Mouse (Mus musculus): ENCODE data around the gene Myo18b. TPM values are rescaled to one million over a fixed set of nuclear protein-coding genes. Genes with fewer than 3 reads are reported as not detected.

The Myo18b gene
- polyA plus RNA-seq, 1 experiment from 2014 or later, result 0.36 TPM

DNA sequence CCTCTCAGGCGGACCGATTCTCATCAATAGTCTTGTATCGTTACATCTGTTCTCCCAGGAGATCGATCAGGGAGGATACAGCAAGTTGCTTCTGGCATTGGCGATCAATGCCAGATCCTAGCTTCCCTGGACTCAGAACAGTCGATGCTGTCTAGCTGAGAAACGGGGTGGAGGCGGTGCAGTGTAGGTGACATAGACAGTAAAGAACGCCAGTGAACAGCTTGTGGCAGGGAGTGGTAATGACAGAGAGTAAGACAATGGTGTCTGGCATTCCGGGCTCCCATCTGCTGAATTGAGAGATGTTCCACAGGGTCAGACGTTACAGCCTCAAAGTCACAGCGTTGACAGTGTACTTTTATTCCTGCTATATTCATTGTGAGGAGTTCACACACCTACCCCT, 155.5 kb downstream of the Myo18b start:
- Histone ChIP-seq H3K27ac (ENCODE audit: low read depth, low read length) (no peak overlapping the region), H3K4me3 (ENCODE audit: low read depth, low read length) (no peak overlapping the region), H3K4me1 (replicated peaks; ENCODE audit: control insufficient read depth, insufficient read depth, low read length) (no peaks in the 10 kb centered on the region), H3K9ac (ENCODE audit: low read length) (no peak overlapping the region), H3K27me3 (ENCODE audit: control insufficient read depth, insufficient read depth, low read length) (no peaks in the 10 kb centered on the region), H3K9me3 (ENCODE audit: control insufficient read depth, low read length) (no peaks in the 10 kb centered on the region), H3K4me2 (ENCODE audit: low read depth, low read length, severe bottlenecking) (no peak overlapping the region), H3K36me3 (ENCODE audit: control insufficient read depth, insufficient read depth, low read length) (no peaks in the 10 kb centered on the region)
- DNase-seq (ENCODE audit: low spot score) (no peak), ATAC-seq (replicated peaks; ENCODE audit: low FRiP score) (no peak)
- WGBS, result 73% methylated on average over 12 of the region's 12 CpGs

DNA sequence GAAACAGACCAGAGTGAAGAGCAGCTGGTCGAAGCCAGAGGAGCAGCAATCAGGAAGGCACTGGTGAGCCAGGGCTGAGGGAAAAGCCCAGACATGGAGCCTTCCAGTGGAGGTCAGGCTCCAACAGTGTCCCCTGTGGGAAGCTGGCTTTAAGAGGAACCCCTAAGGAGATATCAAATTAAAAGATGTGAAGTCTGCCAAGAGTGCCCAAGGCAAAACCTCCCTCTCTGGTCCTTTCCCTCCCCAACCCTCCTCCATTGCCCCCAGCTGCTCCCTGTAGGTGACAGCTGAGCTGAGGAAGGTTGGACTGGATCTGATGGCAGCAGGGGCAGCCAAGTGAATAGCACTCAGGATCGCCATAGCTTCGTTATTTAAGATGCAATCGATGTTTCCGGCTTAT, 161.1 kb downstream of the Myo18b start:
- Histone ChIP-seq H3K4me2 (ENCODE audit: low read depth, low read length, severe bottlenecking) (no peak overlapping the region), H3K9me3 (ENCODE audit: control insufficient read depth, low read length) (no peaks in the 10 kb centered on the region), H3K4me3 (ENCODE audit: low read depth, low read length) (no peak overlapping the region), H3K36me3 (ENCODE audit: control insufficient read depth, insufficient read depth, low read length) (no peaks in the 10 kb centered on the region), H3K27ac (ENCODE audit: low read depth, low read length) (no peak overlapping the region), H3K4me1 (replicated peaks; ENCODE audit: control insufficient read depth, insufficient read depth, low read length) (no peaks in the 10 kb centered on the region), H3K27me3 (ENCODE audit: control insufficient read depth, insufficient read depth, low read length) (no peaks in the 10 kb centered on the region), H3K9ac (ENCODE audit: low read length) (no peak overlapping the region)
- 89% methylated on average over 5 of the region's 5 CpGs for WGBS
- no peak for DNase-seq (ENCODE audit: low spot score)
- no peak for ATAC-seq (replicated peaks; ENCODE audit: low FRiP score)

DNA sequence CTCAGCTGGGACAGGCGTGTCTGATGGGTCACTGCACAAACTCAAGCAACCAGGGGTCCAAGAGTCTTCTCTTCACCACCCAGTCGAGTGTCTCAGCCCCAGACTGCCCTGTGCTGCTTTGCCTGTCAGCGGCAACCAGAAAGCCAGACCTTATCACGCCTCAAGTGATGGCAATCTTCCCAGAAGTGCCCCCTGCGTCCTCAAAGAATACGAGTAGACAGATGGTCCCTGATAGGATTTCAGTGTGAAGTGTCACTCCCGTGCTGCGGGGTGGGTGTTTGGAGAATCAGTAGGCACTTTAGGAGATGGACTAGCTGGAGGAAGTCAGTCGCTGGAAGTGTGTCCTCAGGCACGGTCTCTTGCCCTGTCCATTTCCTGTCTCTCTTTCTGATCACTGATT, 165.6 kb downstream of the Myo18b start:
- H3K4me2 ChIP-seq (ENCODE audit: low read depth, low read length, severe bottlenecking), result no peak overlapping the region
- H3K9me3 ChIP-seq (ENCODE audit: control insufficient read depth, low read length), result no peaks in the 10 kb centered on the region
- WGBS, result 81% methylated on average over 10 of the region's 10 CpGs
- H3K9ac ChIP-seq (ENCODE audit: low read length), result no peak overlapping the region
- DNase-seq (ENCODE audit: low spot score) (no peak), ATAC-seq (replicated peaks; ENCODE audit: low FRiP score) (no peak)
- H3K4me3 ChIP-seq (ENCODE audit: low read depth, low read length), result no peak overlapping the region
- H3K27ac ChIP-seq (ENCODE audit: low read depth, low read length), result no peak overlapping the region
- H3K36me3 ChIP-seq (ENCODE audit: control insufficient read depth, insufficient read depth, low read length), result no peaks in the 10 kb centered on the region
- no peaks in the 10 kb centered on the region for H3K27me3 ChIP-seq (ENCODE audit: control insufficient read depth, insufficient read depth, low read length)
- no peaks in the 10 kb centered on the region; the same call in 1 of the 2 replicates for H3K4me1 ChIP-seq (replicated peaks; ENCODE audit: control insufficient read depth, insufficient read depth, low read length)

DNA sequence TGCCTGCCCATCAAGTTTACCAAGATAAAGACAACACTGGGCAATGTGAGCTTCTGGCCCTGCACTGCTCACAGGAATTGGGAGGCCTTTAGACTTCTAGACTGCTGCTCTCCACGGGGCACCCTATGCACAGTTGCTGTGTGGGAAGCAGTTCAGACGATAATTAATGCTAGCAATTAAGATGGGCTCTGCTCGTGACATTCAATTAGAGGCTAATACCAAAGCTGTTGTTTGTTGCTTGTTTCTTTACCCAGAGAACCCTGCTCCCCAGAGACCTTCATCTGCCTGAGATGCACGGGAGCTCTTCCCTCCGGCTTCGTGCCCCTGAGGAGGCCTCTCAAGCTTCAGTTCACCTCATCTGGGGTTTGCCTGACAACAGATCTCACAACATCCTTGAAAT, 167.7 kb downstream of the Myo18b start:
- Histone ChIP-seq H3K27me3 (ENCODE audit: control insufficient read depth, insufficient read depth, low read length) (no peaks in the 10 kb centered on the region), H3K9ac (ENCODE audit: low read length) (no peak overlapping the region), H3K4me3 (ENCODE audit: low read depth, low read length) (no peak overlapping the region), H3K4me2 (ENCODE audit: low read depth, low read length, severe bottlenecking) (no peak overlapping the region), H3K27ac (ENCODE audit: low read depth, low read length) (no peak overlapping the region), H3K36me3 (ENCODE audit: control insufficient read depth, insufficient read depth, low read length) (no peaks in the 10 kb centered on the region), H3K4me1 (replicated peaks; ENCODE audit: control insufficient read depth, insufficient read depth, low read length) (no peaks in the 10 kb centered on the region; the same call in 1 of the 2 replicates), H3K9me3 (ENCODE audit: control insufficient read depth, low read length) (no peaks in the 10 kb centered on the region)
- ATAC-seq (replicated peaks; ENCODE audit: low FRiP score), result no peak
- DNase-seq (ENCODE audit: low spot score), result no peak
- WGBS, result 60% methylated on average over 6 of the region's 6 CpGs

DNA sequence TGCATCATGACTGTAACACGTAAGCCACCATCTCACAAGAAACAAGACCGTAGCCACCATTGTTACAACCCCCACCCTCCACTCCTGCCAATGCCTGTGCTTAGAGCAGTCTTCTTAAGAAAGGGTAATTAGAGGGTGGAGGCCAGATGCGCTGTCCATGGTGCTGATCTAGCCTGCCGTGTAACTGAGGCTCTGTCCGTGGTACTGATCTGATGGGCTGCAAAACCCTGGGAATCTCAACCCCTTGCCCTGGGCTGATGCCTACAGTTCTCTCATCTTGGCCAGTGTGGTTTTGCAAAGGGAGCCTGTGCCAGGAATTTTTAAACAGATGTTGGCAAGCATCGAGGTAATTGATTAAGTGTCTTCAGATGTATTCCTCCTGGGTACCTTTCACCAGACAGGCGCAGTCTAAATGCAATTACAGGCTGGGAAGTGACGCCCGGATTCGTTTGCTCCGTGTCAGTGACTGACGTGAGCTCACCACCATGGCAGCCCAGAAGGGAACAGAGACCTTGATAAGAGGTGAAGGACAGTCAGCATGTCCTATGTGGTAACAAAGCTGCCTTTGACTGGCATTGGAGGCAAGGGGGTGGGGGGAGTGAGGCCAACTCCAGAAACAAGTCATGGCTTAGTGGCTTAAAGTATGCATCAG, 177.4 kb downstream of the Myo18b start:
- no peak overlapping the region for H3K27ac ChIP-seq (ENCODE audit: low read depth, low read length)
- H3K4me2 ChIP-seq (ENCODE audit: low read depth, low read length, severe bottlenecking), result no peak overlapping the region
- no peak overlapping the region for H3K4me3 ChIP-seq (ENCODE audit: low read depth, low read length)
- no peaks in the 10 kb centered on the region for H3K36me3 ChIP-seq (ENCODE audit: control insufficient read depth, insufficient read depth, low read length)
- H3K4me1 ChIP-seq (replicated peaks; ENCODE audit: control insufficient read depth, insufficient read depth, low read length), result no peaks in the 10 kb centered on the region
- H3K27me3 ChIP-seq (ENCODE audit: control insufficient read depth, insufficient read depth, low read length), result no peaks in the 10 kb centered on the region
- ATAC-seq (replicated peaks; ENCODE audit: low FRiP score) (0 out of 2 replicates have a peak, but pooled peaks have one; percentile 27), DNase-seq (ENCODE audit: low spot score) (peak; percentile 94)
- no peak overlapping the region for H3K9ac ChIP-seq (ENCODE audit: low read length)
- no peaks in the 10 kb centered on the region for H3K9me3 ChIP-seq (ENCODE audit: control insufficient read depth, low read length)
- 40% methylated on average over 12 of the region's 12 CpGs for WGBS

DNA sequence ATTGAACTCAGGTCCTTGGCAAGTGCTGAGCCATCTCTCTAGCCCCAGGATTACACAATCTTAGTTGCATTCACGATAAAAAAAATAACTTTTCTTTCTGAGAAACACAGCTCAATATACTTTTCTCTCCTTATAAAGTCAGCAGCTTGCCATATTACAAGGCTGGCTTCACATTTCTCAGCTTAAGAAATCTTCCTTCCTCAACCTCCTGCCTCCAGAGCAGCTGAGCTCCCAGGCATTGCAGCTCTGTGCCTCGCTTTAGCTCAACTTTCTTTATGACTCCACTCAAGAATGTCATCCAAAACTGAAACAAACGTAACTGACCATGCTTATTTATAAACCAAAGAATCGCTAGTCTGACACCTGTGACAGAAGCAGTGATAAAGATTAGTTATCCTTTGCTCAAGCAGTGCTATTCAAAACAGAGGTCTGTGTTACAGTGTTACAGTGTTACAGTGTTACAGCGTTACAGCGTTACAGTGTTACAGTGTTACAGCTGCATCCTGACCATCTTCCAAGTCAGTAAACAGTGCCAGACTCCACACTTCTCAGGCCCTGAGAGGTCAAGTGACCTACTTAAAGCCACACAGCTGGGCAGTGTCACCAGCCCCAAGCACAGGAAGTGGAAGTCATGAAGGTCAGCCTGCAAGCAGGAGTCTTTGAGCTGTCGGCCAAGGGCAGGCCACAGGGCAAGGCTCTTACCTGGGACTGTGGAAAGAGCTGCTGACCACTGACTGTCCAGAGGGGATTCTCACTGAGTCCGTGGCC, 181.3 kb downstream of the Myo18b start:
- Histone ChIP-seq H3K9ac (ENCODE audit: low read length) (no peak overlapping the region), H3K4me1 (replicated peaks; ENCODE audit: control insufficient read depth, insufficient read depth, low read length) (no peaks in the 10 kb centered on the region), H3K27me3 (ENCODE audit: control insufficient read depth, insufficient read depth, low read length) (no peaks in the 10 kb centered on the region), H3K9me3 (ENCODE audit: control insufficient read depth, low read length) (no peaks in the 10 kb centered on the region), H3K4me3 (ENCODE audit: low read depth, low read length) (no peak overlapping the region), H3K36me3 (ENCODE audit: control insufficient read depth, insufficient read depth, low read length) (no peaks in the 10 kb centered on the region), H3K27ac (ENCODE audit: low read depth, low read length) (no peak overlapping the region), H3K4me2 (ENCODE audit: low read depth, low read length, severe bottlenecking) (no peak overlapping the region)
- DNase-seq (ENCODE audit: low spot score) (no peak), ATAC-seq (replicated peaks; ENCODE audit: low FRiP score) (no peak)
- 79% methylated on average over 8 of the region's 8 CpGs for WGBS

DNA sequence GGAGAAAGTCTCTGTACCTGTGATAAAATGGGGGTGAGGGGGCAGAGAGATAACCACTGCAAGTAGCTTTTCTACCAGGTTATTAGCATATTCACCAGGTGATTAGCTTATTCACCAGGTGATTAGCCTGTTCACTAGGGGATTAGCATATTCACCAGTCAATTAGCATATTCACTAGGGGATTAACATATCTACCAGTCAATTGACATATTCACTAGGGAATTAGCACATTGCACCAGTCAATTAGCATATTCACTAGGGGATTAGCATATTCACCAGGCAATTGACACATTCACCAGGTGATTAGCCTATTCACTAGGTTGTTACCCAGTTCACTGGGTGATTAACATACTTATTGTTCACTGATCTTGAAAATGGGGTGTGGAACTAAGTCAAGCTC, 186.3 kb downstream of the Myo18b start:
- H3K4me2 ChIP-seq (ENCODE audit: low read depth, low read length, severe bottlenecking), result no peak overlapping the region
- H3K27me3 ChIP-seq (ENCODE audit: control insufficient read depth, insufficient read depth, low read length), result no peaks in the 10 kb centered on the region
- no peak overlapping the region for H3K4me3 ChIP-seq (ENCODE audit: low read depth, low read length)
- no peaks in the 10 kb centered on the region for H3K36me3 ChIP-seq (ENCODE audit: control insufficient read depth, insufficient read depth, low read length)
- ATAC-seq (replicated peaks; ENCODE audit: low FRiP score) (no peak), DNase-seq (ENCODE audit: low spot score) (no peak)
- H3K9ac ChIP-seq (ENCODE audit: low read length), result no peak overlapping the region
- no peaks in the 10 kb centered on the region for H3K9me3 ChIP-seq (ENCODE audit: control insufficient read depth, low read length)
- H3K27ac ChIP-seq (ENCODE audit: low read depth, low read length), result no peak overlapping the region
- H3K4me1 ChIP-seq (replicated peaks; ENCODE audit: control insufficient read depth, insufficient read depth, low read length), result no peaks in the 10 kb centered on the region

DNA sequence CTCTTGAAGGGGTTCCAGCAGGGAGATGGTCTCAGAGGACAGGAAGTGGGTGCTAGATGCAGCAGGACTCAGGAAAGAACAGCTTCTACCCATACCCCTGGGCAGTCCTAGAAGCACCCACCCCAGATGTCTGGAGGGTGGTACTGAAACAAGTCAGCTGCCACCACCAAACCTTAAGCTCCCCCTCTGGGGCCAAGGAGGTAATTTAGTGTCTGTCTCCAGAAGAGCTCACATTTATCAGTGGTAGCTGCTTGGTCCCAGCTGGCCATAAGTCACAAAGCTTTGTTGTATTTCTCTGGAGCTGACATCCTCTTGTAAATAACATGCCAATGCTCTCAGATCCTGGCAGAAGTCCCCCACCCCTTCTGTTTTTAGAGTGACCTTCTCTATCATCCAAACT, 187.7 kb downstream of the Myo18b start:
- H3K9ac ChIP-seq (ENCODE audit: low read length), result no peak overlapping the region
- H3K36me3 ChIP-seq (ENCODE audit: control insufficient read depth, insufficient read depth, low read length), result no peaks in the 10 kb centered on the region
- H3K4me3 ChIP-seq (ENCODE audit: low read depth, low read length), result no peak overlapping the region
- no peak for DNase-seq (ENCODE audit: low spot score)
- no peaks in the 10 kb centered on the region for H3K9me3 ChIP-seq (ENCODE audit: control insufficient read depth, low read length)
- no peaks in the 10 kb centered on the region for H3K27me3 ChIP-seq (ENCODE audit: control insufficient read depth, insufficient read depth, low read length)
- H3K27ac ChIP-seq (ENCODE audit: low read depth, low read length), result no peak overlapping the region
- H3K4me2 ChIP-seq (ENCODE audit: low read depth, low read length, severe bottlenecking), result no peak overlapping the region
- no peak for ATAC-seq (replicated peaks; ENCODE audit: low FRiP score)
- no peaks in the 10 kb centered on the region for H3K4me1 ChIP-seq (replicated peaks; ENCODE audit: control insufficient read depth, insufficient read depth, low read length)

DNA sequence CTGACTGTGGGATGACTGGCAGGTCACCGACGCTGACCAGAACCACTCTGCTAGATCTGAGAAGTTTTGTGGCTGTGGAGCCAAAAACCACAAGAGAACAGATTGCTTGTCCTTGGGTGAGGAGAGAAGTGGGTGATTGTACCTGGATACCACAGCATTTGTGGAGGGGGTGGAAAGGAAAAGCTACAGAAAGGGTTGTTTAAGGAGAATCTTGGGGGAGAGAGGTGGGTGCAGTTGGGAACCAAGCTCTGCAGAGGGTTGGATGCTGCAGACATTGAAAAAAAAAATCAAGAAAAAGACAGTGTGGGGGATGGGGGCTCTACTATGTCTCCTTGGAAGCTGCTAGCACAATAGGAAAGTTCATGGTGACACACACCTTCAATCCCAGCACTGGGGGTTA, 188.7 kb downstream of the Myo18b start:
- DNase-seq (ENCODE audit: low spot score) (no peak), ATAC-seq (replicated peaks; ENCODE audit: low FRiP score) (no peak)
- Histone ChIP-seq H3K4me2 (ENCODE audit: low read depth, low read length, severe bottlenecking) (no peak overlapping the region), H3K36me3 (ENCODE audit: control insufficient read depth, insufficient read depth, low read length) (no peaks in the 10 kb centered on the region), H3K4me3 (ENCODE audit: low read depth, low read length) (no peak overlapping the region), H3K27me3 (ENCODE audit: control insufficient read depth, insufficient read depth, low read length) (no peaks in the 10 kb centered on the region), H3K27ac (ENCODE audit: low read depth, low read length) (no peak overlapping the region), H3K4me1 (replicated peaks; ENCODE audit: control insufficient read depth, insufficient read depth, low read length) (no peaks in the 10 kb centered on the region), H3K9ac (ENCODE audit: low read length) (no peak overlapping the region), H3K9me3 (ENCODE audit: control insufficient read depth, low read length) (no peaks in the 10 kb centered on the region)
- WGBS, result 86% methylated on average over 2 of the region's 2 CpGs

All from forebrain, embryonic 11.5 days (tissue).